Mouse (Mus musculus) embryonic facial prominence, embryonic 14.5 days (tissue): ENCODE measurements at regions not wholly inside any gene's neighbourhood (a gene's known extent, or its start where the extent isn't known, plus 50 kb on each side); places are given as distances from the start of the nearest gene placed in this dataset.
A peak's percentile ranks its signal among the peaks of the same experiment; 100 is the strongest.

Experiments used
- ATAC-seq: fragments of 200-750 bp; cut with Nextera tagmentation; 2 replicates; pipeline ENCODE4 v1.8.0; 2017; ENCODE audit warnings: low read depth, moderate number of reproducible peaks, moderate TSS enrichment
- DNase-seq: peaks from one replicate; pipeline ENCODE4 v3.0.0-alpha.2; 2015; ENCODE audit warnings: low spot score
- H3K27ac ChIP-seq: fragments of 300-500 bp; sonication (generic); replicated peaks from 2 replicates; pipeline ENCODE4 v1.5.1; 2014; ENCODE audit warnings: low read depth, mild to moderate bottlenecking, low read length, moderate library complexity
- H3K27me3 ChIP-seq: fragments of 300-500 bp; sonication (generic); replicated peaks from 2 replicates; pipeline ENCODE4 v1.6.1; 2014; ENCODE audit warnings: low read length; ENCODE audit not compliant: control insufficient read depth, insufficient read depth
- H3K36me3 ChIP-seq: fragments of 300-500 bp; sonication (generic); 2 replicates; pipeline ENCODE4 v1.6.1; 2014; ENCODE audit warnings: low read length, mixed read lengths; ENCODE audit not compliant: control insufficient read depth, insufficient read depth
- H3K4me1 ChIP-seq: fragments of 300-500 bp; sonication (generic); 2 replicates; pipeline ENCODE4 v1.6.1; 2014; ENCODE audit warnings: antibody characterized with exemption, low read length; ENCODE audit not compliant: control insufficient read depth, insufficient read depth
- H3K4me2 ChIP-seq: fragments of 300-500 bp; sonication (generic); 2 replicates; pipeline ENCODE4 v1.6.1; 2014; ENCODE audit warnings: low read depth, mild to moderate bottlenecking, low read length, moderate library complexity, mixed read lengths
- H3K4me3 ChIP-seq: fragments of 300-500 bp; sonication (generic); 2 replicates; pipeline ENCODE4 v1.5.1; 2014; ENCODE audit warnings: low read depth, mild to moderate bottlenecking, low read length
- H3K9ac ChIP-seq: fragments of 300-500 bp; sonication (generic); 2 replicates; pipeline ENCODE4 v1.6.1; 2014; ENCODE audit warnings: low read depth, mild to moderate bottlenecking, low read length, moderate library complexity, mixed read lengths
- H3K9me3 ChIP-seq: fragments of 300-500 bp; sonication (generic); 2 replicates; pipeline ENCODE4 v1.6.1; 2016; ENCODE audit warnings: low read length; ENCODE audit not compliant: control insufficient read depth
- WGBS: fragments of 180-500 bp; shearing (Covaris S2); extraction: QIAGEN DNeasy Blood & Tissue Kit; methylation state at CpG from one replicate; pipeline ENCODE4 v1.1.7; 2014; 5-methylcytosine and 5-hydroxymethylcytosine counted together

DNA sequence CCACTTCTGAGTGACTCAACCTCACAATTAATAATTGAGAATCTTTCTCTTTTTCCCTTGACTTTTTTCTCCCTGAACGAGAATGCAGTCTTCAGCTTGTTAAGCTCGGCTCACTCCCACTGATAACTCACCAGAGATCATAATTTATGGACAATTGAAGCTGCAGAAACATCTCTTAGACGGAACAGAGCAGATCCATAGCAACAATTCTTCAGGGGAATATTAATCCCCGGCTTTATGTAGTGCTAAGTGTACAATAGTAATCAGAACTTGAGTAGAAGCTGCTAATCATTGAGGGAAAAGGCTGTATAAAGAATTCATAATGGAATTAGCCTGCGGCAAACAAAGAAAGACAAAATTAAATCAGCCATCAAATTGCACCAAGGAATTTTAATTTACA, 395.0 kb upstream of the Spred2 start:
- Histone ChIP-seq H3K27me3 (no peaks in the 10 kb centered on the region), H3K27ac (no peak overlapping the region), H3K9me3 (no peaks in the 10 kb centered on the region), H3K4me1 (peaks cover 18% of the 10 kb centered on the region), H3K36me3 (no peaks in the 10 kb centered on the region), H3K4me2 (no peak overlapping the region), H3K9ac (no peak overlapping the region), H3K4me3 (no peak overlapping the region)
- 46% methylated on average over 5 of the region's 5 CpGs for WGBS
- no peak for DNase-seq
- no peak for ATAC-seq

DNA sequence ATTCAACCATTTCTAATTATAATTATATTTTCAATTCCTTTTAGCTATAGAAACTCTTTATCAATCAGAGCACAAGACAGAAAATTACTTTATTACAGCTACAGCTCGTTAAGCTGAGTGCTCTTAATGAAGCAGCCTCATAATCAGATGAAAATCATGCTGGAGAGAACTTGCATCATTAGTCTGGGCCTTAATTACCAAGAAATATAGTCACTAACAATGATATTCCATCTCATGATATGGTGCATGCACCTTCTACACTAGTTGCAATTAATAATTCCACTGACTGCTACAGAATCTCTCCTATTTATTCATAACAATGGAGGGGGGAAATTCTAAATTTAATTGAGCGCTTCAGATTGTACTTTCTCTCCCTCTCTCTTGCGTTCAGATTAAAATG, 393.5 kb upstream of the Spred2 start:
- Histone ChIP-seq H3K9me3 (no peaks in the 10 kb centered on the region), H3K4me3 (no peak overlapping the region), H3K27me3 (no peaks in the 10 kb centered on the region), H3K4me1 (peaks cover 18% of the 10 kb centered on the region), H3K36me3 (no peaks in the 10 kb centered on the region), H3K27ac (no peak overlapping the region), H3K4me2 (no peak overlapping the region), H3K9ac (no peak overlapping the region)
- ATAC-seq (no peak), DNase-seq (no peak)
- WGBS: 73% methylated on average over 3 of the region's 3 CpGs

DNA sequence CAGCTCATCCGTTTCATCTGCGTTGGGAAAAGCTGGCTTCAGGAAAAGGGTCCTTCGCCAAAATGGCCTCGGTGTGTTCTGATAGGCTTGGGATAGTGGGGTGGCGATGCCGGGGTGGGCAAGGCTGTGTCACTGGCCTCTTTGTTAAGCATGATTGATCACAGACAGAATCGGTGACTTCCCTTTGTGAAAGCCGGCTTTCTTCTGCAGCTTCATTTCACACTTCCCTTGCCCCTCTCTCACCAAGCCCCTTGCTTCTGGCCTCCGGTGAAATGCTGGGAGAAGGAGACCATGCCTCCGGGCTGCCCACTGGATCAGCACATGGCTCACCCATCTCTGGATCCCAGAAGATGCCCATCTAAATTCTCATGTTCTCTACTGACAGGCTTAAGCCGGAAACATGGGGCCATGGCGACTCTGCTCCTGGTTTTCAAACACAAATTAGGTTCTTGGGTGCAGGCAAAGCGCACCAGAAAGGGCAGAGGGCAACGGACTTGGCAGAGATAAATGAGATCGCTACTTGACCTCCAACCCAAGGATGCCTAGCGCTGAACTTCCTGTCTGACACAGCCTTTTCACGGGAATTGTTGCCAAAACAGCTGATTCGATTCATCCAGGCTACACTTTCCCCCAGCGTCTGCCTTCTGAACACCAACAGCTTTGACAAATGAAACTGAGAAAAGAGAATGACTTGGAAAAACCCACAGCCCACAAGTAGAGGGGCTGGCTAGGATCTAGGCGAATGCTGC, 392.7 kb upstream of the Spred2 start:
- peak overlapping the region; percentile 36 for H3K4me2 ChIP-seq
- no peaks in the 10 kb centered on the region for H3K9me3 ChIP-seq
- H3K27me3 ChIP-seq: no peaks in the 10 kb centered on the region
- 26% methylated on average over 20 of the region's 20 CpGs for WGBS
- H3K4me3 ChIP-seq: no peak overlapping the region
- no peak for DNase-seq
- ATAC-seq: no peak
- H3K9ac ChIP-seq: no peak overlapping the region
- no peaks in the 10 kb centered on the region for H3K36me3 ChIP-seq
- no peak overlapping the region; the same call in 1 of the 2 replicates for H3K27ac ChIP-seq
- H3K4me1 ChIP-seq: peaks cover 18% of the 10 kb centered on the region

DNA sequence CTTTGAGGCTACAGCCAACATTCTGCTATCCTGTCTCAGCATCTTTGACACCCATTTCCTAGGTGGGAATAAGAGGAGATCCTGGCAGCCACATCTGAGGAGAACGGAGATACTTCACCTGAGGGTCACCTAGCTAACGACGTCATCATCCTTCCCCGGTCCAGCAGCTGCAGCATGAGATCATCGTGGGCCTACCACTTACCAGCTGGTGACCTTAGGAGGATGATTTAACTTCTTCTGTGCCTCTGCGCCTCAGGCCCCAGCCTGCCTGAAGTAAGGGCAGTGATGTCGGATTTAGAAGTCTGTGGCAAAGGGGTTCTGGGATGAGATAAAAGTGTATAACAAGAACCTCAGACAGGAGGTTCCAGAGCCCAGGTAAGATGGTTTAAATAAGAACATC, 391.3 kb upstream of the Spred2 start:
- ATAC-seq: no peak
- no peak overlapping the region for H3K4me3 ChIP-seq
- no peaks in the 10 kb centered on the region for H3K27me3 ChIP-seq
- no peaks in the 10 kb centered on the region for H3K9me3 ChIP-seq
- H3K4me2 ChIP-seq: no peak overlapping the region
- no peaks in the 10 kb centered on the region for H3K36me3 ChIP-seq
- no peak for DNase-seq
- H3K9ac ChIP-seq: no peak overlapping the region
- peaks cover 18% of the 10 kb centered on the region for H3K4me1 ChIP-seq
- H3K27ac ChIP-seq: no peak overlapping the region
- WGBS: 74% methylated on average over 7 of the region's 7 CpGs

DNA sequence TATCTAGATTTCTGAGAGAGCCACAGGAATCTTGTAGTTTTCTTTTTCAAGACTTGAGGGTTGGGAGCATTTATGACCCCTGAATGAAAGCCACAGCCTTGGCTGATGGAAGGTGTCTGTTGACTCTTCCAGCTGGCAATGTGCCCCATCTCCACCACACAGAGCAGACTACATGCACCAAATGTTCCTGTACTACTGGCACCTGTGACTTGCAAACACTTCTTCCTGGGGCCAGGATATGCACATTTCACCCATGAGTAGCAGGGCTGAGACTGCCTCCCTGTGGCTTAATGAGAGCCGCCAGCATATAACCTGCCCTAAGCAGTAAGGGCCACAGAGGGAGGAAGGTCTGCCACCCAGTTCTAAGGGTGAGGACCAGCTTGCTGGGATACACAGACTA, 390.5 kb upstream of the Spred2 start:
- Histone ChIP-seq H3K4me1 (peaks cover 18% of the 10 kb centered on the region), H3K36me3 (no peaks in the 10 kb centered on the region), H3K27ac (no peak overlapping the region), H3K9ac (no peak overlapping the region), H3K27me3 (no peaks in the 10 kb centered on the region), H3K9me3 (no peaks in the 10 kb centered on the region), H3K4me3 (no peak overlapping the region), H3K4me2 (no peak overlapping the region)
- ATAC-seq (no peak), DNase-seq (no peak)
- WGBS: 100% methylated on average over 1 of the region's 1 CpGs

DNA sequence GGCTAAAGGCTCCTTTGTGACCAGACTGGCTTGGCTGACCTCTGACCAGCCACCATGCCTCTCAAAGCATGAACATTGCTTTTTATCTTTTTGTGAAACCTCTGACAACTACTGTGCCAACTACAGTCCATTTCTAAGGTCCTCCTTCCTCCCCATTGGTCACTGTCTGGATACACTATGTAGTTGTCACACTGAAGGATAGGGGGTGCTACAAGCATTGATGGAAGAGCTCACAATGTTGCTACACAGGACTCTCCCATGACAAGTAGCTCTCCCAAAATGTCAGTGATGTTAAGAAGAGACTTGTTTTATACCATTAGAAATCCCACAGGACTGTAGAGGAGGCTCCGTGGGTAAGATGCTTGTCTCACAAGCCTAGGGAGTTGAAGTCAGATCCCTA, 389.0 kb upstream of the Spred2 start:
- Histone ChIP-seq H3K36me3 (no peaks in the 10 kb centered on the region), H3K4me1 (peaks cover 22% of the 10 kb centered on the region), H3K4me2 (no peak overlapping the region), H3K27ac (no peak overlapping the region), H3K4me3 (no peak overlapping the region), H3K9ac (no peak overlapping the region), H3K27me3 (no peaks in the 10 kb centered on the region), H3K9me3 (no peaks in the 10 kb centered on the region)
- ATAC-seq (no peak), DNase-seq (no peak)
- WGBS: 71% methylated on average over 1 of the region's 1 CpGs

DNA sequence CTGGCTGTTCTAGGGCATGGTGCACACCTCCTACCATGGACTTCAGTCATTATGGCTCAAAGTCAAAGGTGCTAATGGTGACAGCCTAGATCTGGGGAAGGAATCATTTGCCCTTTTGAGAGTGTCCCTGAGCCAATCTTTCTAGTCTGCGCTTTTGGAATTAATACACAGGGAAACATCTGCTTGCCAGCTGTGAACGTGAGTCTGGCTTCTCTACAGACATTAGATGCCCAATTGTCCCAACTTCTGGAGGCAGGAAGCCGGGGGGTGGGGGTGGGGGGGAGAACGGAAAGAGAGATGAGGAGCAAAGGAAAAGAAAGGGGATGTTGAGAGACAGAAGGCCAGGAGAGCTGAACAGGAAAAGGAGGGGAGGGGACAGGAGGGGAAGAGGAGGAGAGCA, 377.9 kb upstream of the Spred2 start:
- no peak overlapping the region for H3K9ac ChIP-seq
- no peaks in the 10 kb centered on the region for H3K27me3 ChIP-seq
- 42% methylated on average over 4 of the region's 4 CpGs for WGBS
- no peak for ATAC-seq
- no peaks in the 10 kb centered on the region for H3K4me1 ChIP-seq
- no peaks in the 10 kb centered on the region for H3K9me3 ChIP-seq
- H3K36me3 ChIP-seq: no peaks in the 10 kb centered on the region
- no peak for DNase-seq
- no peak overlapping the region for H3K4me3 ChIP-seq
- H3K27ac ChIP-seq: no peak overlapping the region
- H3K4me2 ChIP-seq: no peak overlapping the region

DNA sequence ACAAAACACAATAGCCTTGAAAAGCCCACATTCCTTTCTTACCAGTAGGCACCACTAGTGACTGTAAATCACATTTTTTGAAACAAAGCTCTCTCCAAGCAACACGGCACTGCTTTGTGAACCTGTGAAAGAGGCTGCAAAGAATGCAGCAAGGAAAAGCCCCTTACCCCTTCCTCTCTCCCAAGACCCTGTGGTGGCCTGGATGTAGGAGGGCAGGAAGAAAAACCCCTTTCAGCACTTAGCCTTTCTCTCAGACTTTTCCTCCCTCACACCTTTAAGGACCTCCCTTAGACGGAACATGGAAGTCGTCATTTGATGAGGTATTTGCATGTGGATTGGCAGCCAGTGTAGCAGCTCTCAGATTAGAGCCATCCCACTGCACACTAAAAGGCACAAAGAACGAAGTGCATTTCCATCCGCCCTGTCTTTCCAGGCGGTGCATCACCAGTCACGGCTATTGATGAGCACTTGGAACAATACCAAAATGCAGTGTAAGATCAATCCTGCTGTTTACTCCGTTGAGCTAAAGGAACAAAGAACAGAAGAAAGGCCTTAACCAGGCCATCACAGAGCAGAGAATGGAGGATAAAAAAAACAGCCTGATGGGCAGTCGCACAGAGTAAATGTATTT, 369.7 kb upstream of the Spred2 start:
- H3K4me1 ChIP-seq: no peaks in the 10 kb centered on the region
- H3K9me3 ChIP-seq: no peaks in the 10 kb centered on the region
- H3K27ac ChIP-seq: no peak overlapping the region
- H3K4me2 ChIP-seq: no peak overlapping the region
- no peaks in the 10 kb centered on the region for H3K36me3 ChIP-seq
- WGBS: 52% methylated on average over 9 of the region's 9 CpGs
- no peak overlapping the region for H3K4me3 ChIP-seq
- DNase-seq (peak; percentile 42), ATAC-seq (no peak)
- H3K27me3 ChIP-seq: no peaks in the 10 kb centered on the region
- H3K9ac ChIP-seq: no peak overlapping the region
